Mouse (Mus musculus) MEL (cell line): ENCODE measurements around the gene Parva.

Experiments
- BHLHE40 ChIP-seq: IDR thresholded peaks from 2 replicates; pipeline ENCODE4 v1.6.1; 2012; ENCODE audit warnings: low read depth, mild to moderate bottlenecking, inconsistent platforms, low read length, improper control_type of control experiment, borderline replicate concordance
- CTCF ChIP-seq, 3 experiments: IDR thresholded peaks in 2 of 3; conservative IDR thresholded peaks in 1 of 3; 2 replicates each; pipeline ENCODE4 v1.5.1; 2011 to 2012; ENCODE audit warnings: low read length in 3 of 3, low read depth in 2 of 3, mild to moderate bottlenecking in 2 of 3, improper control_type of control experiment in 1 of 3, inconsistent platforms in 1 of 3, mixed read lengths in 1 of 3, moderate library complexity in 1 of 3; ENCODE audit not compliant: control insufficient read depth in 1 of 3, insufficient read depth in 1 of 3, poor library complexity in 1 of 3, severe bottlenecking in 1 of 3
- E2F4 ChIP-seq: IDR thresholded peaks from 2 replicates; pipeline ENCODE4 v1.6.1; 2011; ENCODE audit warnings: low read depth, low read length, improper control_type of control experiment, borderline replicate concordance
- ETS1 ChIP-seq: IDR thresholded peaks from 2 replicates; pipeline ENCODE4 v1.6.1; 2012; ENCODE audit warnings: low read depth, mild to moderate bottlenecking, inconsistent platforms, low read length, improper control_type of control experiment, moderate library complexity
- POLR2A ChIP-seq, 2 experiments: IDR thresholded peaks; 2 replicates each; pipeline ENCODE4 v1.6.1; 2011 to 2012; ENCODE audit warnings: low read length in 2 of 2, mild to moderate bottlenecking in 2 of 2, control low read depth in 1 of 2, improper control_type of control experiment in 1 of 2, low read depth in 1 of 2, moderate library complexity in 1 of 2; ENCODE audit not compliant: control insufficient read depth in 1 of 2, insufficient read depth in 1 of 2, poor library complexity in 1 of 2
- SMC3 ChIP-seq: IDR thresholded peaks from 2 replicates; pipeline ENCODE4 v1.6.1; 2011; ENCODE audit warnings: low read depth, low read length, improper control_type of control experiment
- TCF12 ChIP-seq: IDR thresholded peaks from 2 replicates; pipeline ENCODE4 v1.6.1; 2014; ENCODE audit warnings: low read depth, mild to moderate bottlenecking, inconsistent platforms, low read length, improper control_type of control experiment, moderate library complexity

- TF ChIP-seq SMC3 = no peak
- TF ChIP-seq CTCF (IDR thresholded peaks at IDR 0.05 in 2 of 3, conservative IDR thresholded peaks at IDR 0.05 in 1 of 3; ENCODE audit: control insufficient read depth in 1 of 3, insufficient read depth in 1 of 3, low read depth in 2 of 3, low read length in 3 of 3, poor library complexity in 1 of 3, severe bottlenecking in 1 of 3) = no peak
- no peak for TF ChIP-seq ETS1
- no peak for TF ChIP-seq TCF12
- no peak for TF ChIP-seq BHLHE40
- no peak for TF ChIP-seq E2F4
- no peak for TF ChIP-seq POLR2A (IDR thresholded peaks at IDR 0.05; ENCODE audit: control insufficient read depth in 1 of 2, insufficient read depth in 1 of 2, low read depth in 1 of 2, low read length in 2 of 2, poor library complexity in 1 of 2)
Measured at GRCm38 (mm10) chr7:112466786-112467185, 39.5 kb downstream of the Parva start.
